Mouse (Mus musculus) embryo, embryonic 10 days (tissue): ENCODE measurements around the gene Galnt10.
A peak's percentile ranks its signal among the peaks of the same experiment; 100 is the strongest.

ENCODE experiments used
- DNase-seq: peaks from one replicate; pipeline ENCODE4 v3.0.0-alpha.2; 2015; ENCODE audit warnings: low spot score

The Galnt10 gene

DNA sequence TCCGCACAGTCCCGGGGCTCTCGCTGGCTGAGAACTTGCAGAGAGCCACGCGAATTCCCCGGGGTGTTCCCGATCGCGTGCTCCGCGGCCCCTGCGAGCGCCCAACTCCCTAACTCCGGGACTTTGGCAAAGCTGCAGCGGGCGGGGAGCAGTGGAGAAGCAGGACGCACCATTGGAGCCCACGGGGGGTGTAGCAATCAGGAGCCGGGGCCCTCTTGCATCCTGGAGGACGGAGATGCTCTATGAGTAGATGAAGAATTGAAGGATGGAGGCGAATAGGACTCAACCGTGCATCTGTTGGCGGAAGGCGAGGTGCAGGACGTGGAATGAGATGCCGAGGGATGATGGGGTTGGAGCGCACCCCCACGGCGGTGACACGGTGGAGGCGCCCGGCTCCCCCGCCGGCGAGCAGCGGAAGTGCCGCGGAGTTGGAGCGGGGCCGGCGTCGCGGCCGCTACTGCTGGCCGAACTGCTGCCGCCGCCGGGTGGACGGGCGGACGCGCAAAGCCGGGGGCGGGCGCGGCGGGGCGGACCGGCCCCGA is at the start of gene Galnt10:
Galnt10 (plus strand) TSS at position 425 of the 542 bp plus-strand sequence.
- DNase-seq, result peak; percentile 89

- DNase-seq, result no peak
These were observed 49.3 kb upstream of the Galnt10 start for GRCm38 (mm10) chr11:57595899-57596298.

DNA sequence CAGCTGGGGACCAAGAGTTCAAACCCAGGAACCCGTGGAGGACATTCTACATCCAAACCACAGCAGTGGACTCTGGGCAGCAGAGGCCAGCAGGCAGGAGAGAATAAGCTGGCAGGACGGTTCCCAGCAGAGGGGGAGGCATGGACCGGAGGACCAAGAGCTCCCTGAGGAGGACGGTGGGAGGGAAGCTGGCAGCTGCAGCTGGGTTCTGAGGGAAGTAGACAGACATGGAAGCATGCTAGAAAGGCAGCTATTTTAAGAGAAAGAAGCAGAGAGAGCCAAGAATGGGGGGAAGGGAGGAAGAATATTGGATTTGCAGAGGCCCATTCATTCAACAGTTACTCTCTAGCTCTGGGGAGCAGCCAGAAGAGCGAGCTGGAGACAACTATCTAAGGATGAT is 47.1 kb upstream of the Galnt10 start:
- no peak for DNase-seq

GRCm38 (mm10) chr11:57599304-57599703 is 45.9 kb upstream of the Galnt10 start:
- no peak for DNase-seq

DNA sequence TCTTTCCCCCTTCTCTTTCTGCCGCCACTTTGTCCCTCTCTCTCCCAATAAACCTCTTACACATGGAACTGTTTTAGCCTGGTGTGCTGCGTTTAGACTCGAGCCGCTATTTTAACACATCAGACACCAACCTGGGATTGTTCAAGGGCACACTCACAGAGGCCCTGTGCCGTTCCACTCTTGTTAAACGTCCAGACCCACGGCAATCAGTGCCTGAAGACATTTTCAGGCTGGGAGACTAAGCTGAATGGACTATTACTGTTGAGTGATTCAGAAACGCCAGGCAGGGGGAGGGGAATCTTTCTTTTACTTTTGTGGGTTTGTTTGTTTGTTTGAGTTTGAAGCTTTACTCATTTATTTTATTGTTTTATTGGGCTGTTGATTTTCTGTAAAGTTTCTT is 45.1 kb upstream of the Galnt10 start:
- DNase-seq, result no peak

GRCm38 (mm10) chr11:57600621-57601121 is 44.6 kb upstream of the Galnt10 start:
- DNase-seq, result no peak

GRCm38 (mm10) chr11:57601806-57602455 is 43.3 kb upstream of the Galnt10 start:
- no peak for DNase-seq

DNA sequence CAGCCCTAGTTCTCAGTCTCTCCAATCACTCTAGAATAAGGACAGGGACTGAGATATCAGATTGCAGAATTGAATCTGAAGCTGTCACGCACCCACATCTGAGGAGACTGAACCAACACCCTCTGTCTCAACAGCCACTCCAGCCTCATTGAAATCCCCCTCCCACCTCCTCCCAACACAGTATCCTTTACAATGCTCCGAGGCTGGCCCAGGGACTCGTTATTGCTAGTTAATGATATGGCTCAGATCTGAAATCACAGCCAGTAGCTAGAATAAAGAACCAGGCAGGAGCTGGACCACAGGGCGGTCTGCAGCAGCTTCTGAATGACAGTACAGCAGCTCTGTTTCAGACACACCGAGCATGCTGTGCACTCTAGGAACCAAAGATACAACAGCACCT is 40.2 kb upstream of the Galnt10 start:
- DNase-seq, result no peak

- DNase-seq, result no peak
These were observed 39.6 kb upstream of the Galnt10 start for GRCm38 (mm10) chr11:57605660-57606059.

DNA sequence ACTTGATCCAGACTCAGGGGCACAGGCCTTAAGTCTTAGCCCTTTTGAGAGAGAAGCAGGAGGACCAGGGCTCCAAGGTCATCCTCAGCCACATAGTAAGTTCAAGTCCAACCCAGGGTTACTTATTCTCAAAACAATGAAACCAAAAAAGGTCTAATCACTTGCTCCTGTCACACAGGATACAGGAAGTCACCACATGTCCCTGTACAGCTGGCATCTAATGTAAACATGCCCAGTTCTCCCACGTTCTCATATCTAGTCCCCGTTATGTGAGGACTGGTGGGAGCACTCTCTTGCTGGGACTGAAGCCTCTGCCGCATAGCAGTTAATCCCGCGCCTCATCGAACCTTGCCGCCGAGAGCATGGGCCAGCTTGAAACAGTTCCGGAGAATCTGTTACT is 30.7 kb upstream of the Galnt10 start:
- DNase-seq, result no peak

DNA sequence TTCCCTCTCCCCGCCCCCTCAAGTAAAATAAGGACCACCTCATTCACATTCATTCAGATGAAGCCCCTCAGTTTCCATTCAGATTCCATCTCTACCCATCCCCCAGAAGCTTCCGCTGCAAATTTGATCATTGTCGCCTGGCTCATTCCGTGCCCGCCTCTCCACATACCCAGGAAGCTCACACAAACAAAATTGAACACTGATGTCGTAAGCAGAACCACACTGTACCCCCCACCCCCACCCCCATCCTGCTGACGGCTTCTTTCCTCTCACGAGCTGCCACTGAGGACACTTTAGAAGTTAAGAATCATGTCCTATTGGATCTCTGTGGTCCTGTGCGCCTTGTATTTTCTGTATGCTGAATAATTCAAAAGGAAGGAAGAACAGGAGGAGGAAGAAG is 30.0 kb upstream of the Galnt10 start:
- no peak for DNase-seq

GRCm38 (mm10) chr11:57615871-57616270 is 29.4 kb upstream of the Galnt10 start:
- DNase-seq, result peak; percentile 38

GRCm38 (mm10) chr11:57617526-57618264 is 27.5 kb upstream of the Galnt10 start:
- peak; percentile 75 for DNase-seq

- DNase-seq, result no peak
These were observed 23.8 kb upstream of the Galnt10 start for GRCm38 (mm10) chr11:57621472-57621871.

- no peak for DNase-seq
These were observed 23.4 kb upstream of the Galnt10 start for GRCm38 (mm10) chr11:57621876-57622275.

GRCm38 (mm10) chr11:57624490-57624893 is 20.8 kb upstream of the Galnt10 start:
- peak; percentile 24 for DNase-seq

DNA sequence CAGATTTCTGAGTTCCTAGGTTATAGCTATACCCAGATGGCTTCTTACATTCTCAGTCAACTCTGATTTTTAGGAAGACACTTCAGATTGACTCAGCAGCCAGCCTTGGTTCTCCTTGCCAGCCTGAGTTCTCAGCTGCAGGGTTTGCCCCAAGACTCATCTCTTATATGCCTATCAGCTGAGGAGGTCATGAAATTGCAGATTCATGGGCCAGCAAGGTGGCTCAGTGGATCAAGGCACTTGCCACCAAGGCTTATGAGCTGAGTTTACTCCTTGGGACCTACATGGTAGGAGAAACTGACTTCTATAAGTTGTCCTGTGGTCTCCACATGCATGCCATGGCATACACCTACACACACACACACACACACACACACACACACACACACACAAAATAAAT is 19.8 kb upstream of the Galnt10 start:
- no peak for DNase-seq

- peak; percentile 58 for DNase-seq
These were observed 18.0 kb upstream of the Galnt10 start for GRCm38 (mm10) chr11:57627086-57627735.

DNA sequence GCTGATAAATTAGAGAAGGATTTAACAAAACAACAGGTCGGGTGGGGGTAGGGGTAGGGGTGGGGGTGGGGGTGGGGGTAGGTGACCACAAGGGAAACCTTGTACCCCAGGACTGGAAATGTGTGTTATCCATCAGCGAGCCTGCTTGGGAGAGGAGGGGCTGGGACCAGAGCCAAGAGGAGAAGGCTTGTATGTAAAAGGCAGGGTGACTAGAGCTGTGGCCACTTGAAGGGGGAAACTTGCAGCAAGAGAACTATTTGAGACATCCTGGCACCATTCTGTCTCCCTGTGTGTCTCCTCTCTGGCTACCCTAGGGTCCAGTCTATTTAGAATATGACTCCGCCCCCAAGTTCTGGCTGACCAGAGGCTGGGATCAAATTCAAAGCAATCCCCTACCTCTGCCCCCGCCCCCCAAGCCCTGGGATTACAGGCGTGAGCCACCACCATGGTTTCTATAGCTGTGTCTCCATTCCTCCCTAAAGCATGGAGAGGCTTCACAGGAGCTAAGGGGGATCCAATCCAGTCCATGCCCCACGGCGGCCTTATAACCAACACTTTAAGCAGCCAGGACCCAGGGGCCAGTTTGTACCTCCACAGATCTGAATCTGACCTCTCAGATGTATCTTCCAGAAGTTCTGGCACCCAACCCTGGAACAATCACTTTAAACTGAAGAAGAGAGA is 13.3 kb upstream of the Galnt10 start:
- DNase-seq, result no peak

GRCm38 (mm10) chr11:57633006-57633405 is 12.2 kb upstream of the Galnt10 start:
- no peak for DNase-seq

DNA sequence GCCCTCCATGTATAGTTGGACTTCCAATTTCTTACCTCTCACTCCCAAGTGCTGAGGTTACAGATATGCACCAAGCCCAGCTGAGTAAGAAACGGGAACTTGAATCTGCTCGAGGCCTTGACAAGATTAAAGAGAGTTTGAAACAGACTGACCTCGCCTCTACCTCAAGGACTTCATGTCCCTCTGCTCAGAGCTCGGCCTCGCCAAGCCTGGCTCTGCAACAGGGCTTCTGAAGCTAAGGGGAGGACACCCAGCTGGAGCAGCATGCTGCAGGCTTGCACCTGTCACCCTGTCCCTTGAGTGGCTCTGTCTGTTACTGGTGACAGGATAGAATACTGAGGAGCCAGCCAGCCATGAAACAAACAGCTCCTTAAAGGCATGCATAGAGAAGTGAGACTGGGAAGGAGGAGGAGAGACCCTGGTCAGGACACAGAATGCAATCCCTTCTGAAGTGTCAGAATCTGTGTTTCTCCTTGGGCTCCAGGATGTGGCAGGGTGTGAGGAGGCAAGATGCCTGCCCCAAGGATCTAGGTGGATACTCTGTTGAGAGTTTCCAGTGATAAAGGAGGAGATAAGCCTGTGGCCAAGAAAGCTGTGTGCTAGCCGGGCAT is 11.2 kb upstream of the Galnt10 start:
- no peak for DNase-seq

GRCm38 (mm10) chr11:57635148-57635547 is 10.1 kb upstream of the Galnt10 start:
- DNase-seq, result peak; percentile 48
